Mouse (Mus musculus): Measurements from ENCODE around the gene Wdr54.

Gene Wdr54

GRCm38 (mm10) chr6:83159456-83159855 lies 3.3 kb upstream of the Wdr54 start:
- peak; percentile 47 for DNase-seq (ENCODE audit: low read depth)

GRCm38 (mm10) chr6:83155552-83156238 lies 502 bp downstream of the Wdr54 start:
- no peak for DNase-seq (ENCODE audit: low read depth)

- no peak for DNase-seq (ENCODE audit: low read depth)
Observed at GRCm38 (mm10) chr6:83153485-83153884, 2.7 kb downstream of the Wdr54 start.

- no peak for DNase-seq (ENCODE audit: low read depth)
Observed at GRCm38 (mm10) chr6:83153038-83153437, 3.2 kb downstream of the Wdr54 start.

- no peak for DNase-seq (ENCODE audit: low read depth)
Observed at GRCm38 (mm10) chr6:83151721-83152120, 4.5 kb downstream of the Wdr54 start.

- DNase-seq (ENCODE audit: low read depth) = no peak
Observed at GRCm38 (mm10) chr6:83147280-83147679, 8.9 kb downstream of the Wdr54 start.

- no peak for DNase-seq (ENCODE audit: low read depth)
Observed at GRCm38 (mm10) chr6:83145805-83146204, 10.4 kb downstream of the Wdr54 start.

- DNase-seq (ENCODE audit: low read depth) = no peak
Observed at GRCm38 (mm10) chr6:83145209-83145608, 11.0 kb downstream of the Wdr54 start.

- no peak for DNase-seq (ENCODE audit: low read depth)
Observed at GRCm38 (mm10) chr6:83142886-83143285, 13.3 kb downstream of the Wdr54 start.

GRCm38 (mm10) chr6:83142211-83142731 lies 13.9 kb downstream of the Wdr54 start:
- no peak for DNase-seq (ENCODE audit: low read depth)

GRCm38 (mm10) chr6:83141636-83142035 lies 14.6 kb downstream of the Wdr54 start:
- DNase-seq (ENCODE audit: low read depth) = no peak

GRCm38 (mm10) chr6:83140044-83140443 lies 16.2 kb downstream of the Wdr54 start:
- no peak for DNase-seq (ENCODE audit: low read depth)

- DNase-seq (ENCODE audit: low read depth) = no peak
Observed at GRCm38 (mm10) chr6:83138056-83138455, 18.1 kb downstream of the Wdr54 start.

GRCm38 (mm10) chr6:83137576-83137950 lies 18.6 kb downstream of the Wdr54 start:
- DNase-seq (ENCODE audit: low read depth) = no peak

GRCm38 (mm10) chr6:83136881-83137575 lies 19.2 kb downstream of the Wdr54 start:
- DNase-seq (ENCODE audit: low read depth) = no peak

- no peak for DNase-seq (ENCODE audit: low read depth)
Observed at GRCm38 (mm10) chr6:83136291-83136880, 19.8 kb downstream of the Wdr54 start.

- DNase-seq (ENCODE audit: low read depth) = no peak
Observed at GRCm38 (mm10) chr6:83135571-83136161, 20.5 kb downstream of the Wdr54 start.

GRCm38 (mm10) chr6:83134951-83135513 lies 21.2 kb downstream of the Wdr54 start, which contains the start of gene Rtkn:
Rtkn (plus strand) TSS chr6:83135463.
- DNase-seq (ENCODE audit: low read depth) = no peak

- no peak for DNase-seq (ENCODE audit: low read depth)
Observed at GRCm38 (mm10) chr6:83134226-83134625, 22.0 kb downstream of the Wdr54 start.

GRCm38 (mm10) chr6:83132176-83132919 lies 23.8 kb downstream of the Wdr54 start:
- no peak for DNase-seq (ENCODE audit: low read depth)

- no peak for DNase-seq (ENCODE audit: low read depth)
Observed at GRCm38 (mm10) chr6:83131469-83132034, 24.6 kb downstream of the Wdr54 start.
